Mouse (Mus musculus): ENCODE results near the gene Stk31. TPM values are rescaled to one million over a fixed set of nuclear protein-coding genes. Genes with fewer than 3 reads are reported as not detected.

Stk31 gene
- 0.18 and 0.21 TPM in 2 replicates for polyA plus RNA-seq (2021; fragmentation: Nextera tagmentation)
- long read RNA-seq, experiment 1: 0 reads
- long read RNA-seq, experiment 2, partial matches to known transcripts: 0 of 1 reads
- long read RNA-seq, experiment 2, other reads (novel, unspliced or antisense): 1 of 1 reads

DNA sequence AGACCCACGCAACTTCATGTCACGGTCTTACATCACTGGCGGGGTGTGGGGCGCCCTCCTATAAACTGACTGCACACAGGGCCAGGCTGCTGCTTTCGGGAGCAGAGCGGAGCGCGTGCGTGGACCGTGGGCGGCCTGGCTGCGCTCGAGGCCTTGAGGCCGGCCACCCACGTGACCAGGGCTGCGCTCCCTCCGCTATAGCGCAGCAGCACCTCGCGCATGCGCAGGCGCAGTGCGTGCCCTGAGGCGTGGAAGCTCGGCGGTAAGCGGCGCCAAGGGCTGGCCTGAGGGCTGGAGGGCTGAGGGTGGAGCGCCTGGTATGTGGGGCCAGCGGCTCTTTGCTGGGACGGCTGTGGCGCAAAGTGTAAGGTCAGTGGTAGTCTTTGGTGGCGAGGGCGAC lies at the start of gene Stk31:
TSS of gene Stk31 (plus strand) at position 289 of the 400 bp plus-strand sequence.

DNA sequence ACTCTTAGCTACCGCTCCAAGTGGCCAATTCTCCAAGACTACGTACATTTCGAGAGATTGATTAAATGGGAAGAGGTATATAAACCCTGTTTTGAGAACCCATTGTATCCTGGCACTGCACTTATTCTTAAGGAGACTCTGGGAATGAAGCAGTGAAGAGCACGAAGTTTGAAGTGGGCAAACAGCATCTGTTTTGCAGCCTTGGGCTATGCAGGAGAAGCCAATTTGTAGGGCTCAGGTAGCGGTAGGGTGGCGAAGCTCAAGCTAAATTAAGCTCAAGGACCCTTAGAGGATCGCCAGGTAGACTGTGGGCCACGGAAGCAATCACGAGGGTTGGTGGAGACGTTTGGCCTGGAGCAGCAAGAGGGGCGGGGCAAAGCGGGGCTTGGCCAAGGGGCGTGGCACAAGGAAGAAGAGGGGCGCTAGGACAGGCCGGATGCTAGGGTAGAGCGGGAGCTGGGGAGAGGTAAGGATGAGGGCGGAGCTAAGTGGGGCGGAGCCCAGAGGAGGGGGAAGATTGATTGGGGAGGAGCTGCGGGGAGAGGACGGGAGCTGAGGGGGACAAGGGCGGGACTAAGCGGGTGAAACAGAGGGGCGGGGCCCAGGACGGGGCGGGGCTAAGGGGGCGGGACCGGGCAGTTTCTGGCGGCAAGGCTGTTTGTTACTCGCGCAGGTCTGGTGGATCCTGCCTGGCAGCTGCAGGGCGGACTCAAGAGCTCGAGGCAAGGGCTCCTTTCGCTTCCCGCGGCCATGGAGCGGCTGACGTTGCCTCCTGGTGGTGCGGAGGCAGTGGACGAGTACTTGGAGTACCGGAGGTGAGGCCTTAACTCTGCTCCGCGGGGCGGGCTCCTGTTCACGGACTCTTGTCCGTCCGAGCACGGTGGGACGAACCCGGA lies 28.0 kb upstream of the Stk31 start, which contains the start of gene Fam221a:
TSS of gene Fam221a (plus strand) at position 581 of the 896 bp plus-strand sequence.

Other genes with a start within 250 kb of the Stk31 start
- gene Igf2bp3, start 180.6 kb upstream of the Stk31 start, polyA plus RNA-seq (2021; fragmentation: Nextera tagmentation): 2.8 and 4.8 TPM in 2 replicates
- 16.5 and 18.8 TPM in 2 replicates for gene Tra2a, start 131.6 kb upstream of the Stk31 start, polyA plus RNA-seq (2021; fragmentation: Nextera tagmentation)
- gene Ccdc126, start 76.3 kb upstream of the Stk31 start, polyA plus RNA-seq (2021; fragmentation: Nextera tagmentation): 13.9 and 17.2 TPM in 2 replicates
- gene Fam221a, start 27.9 kb upstream of the Stk31 start, polyA plus RNA-seq (2021; fragmentation: Nextera tagmentation): 1.5 TPM in 2 replicates